Mouse (Mus musculus): ENCODE results near the gene C2cd5. TPM values are rescaled to one million over a fixed set of nuclear protein-coding genes. Genes with fewer than 3 reads are reported as not detected.

The C2cd5 gene
- total RNA-seq, 1 experiment: 26.5 TPM

DNA sequence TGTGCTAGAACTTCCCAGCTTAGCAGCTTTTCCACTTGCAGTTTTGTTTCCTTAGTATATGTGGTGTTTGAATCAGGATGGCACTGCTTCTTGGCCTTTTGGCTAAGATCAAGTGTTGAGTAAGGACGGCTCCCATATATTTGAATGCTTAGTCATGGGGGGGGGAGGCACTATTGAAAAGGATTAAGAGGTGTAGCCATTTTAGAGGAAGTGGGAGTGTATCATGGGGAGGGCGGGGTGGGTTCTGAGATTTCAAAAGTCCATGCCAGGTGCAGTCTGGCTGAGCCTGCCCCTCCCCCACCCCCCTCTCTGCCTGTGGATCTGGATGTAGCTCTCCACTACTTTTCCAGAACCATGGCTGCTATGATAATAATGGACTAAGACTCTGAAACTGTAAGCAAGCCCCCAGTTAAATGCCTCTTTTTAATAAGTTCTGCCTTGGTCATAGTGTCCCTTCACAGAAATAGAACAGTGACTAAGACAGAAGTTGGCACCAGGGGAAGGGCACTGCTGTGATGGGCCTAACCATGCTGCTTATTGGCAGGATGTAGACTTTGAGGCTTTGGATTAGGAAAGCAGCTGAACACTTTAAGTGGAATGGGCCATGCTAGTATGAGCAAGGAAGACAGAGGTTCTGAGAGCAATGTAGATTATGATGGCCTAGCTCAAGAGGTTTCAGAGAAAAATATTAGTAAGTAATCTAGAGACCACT, 15.5 kb downstream of the C2cd5 start:
- no peak overlapping the region; the same call in 1 of the 2 replicates for H3K27ac ChIP-seq (ENCODE audit: insufficient read depth, low read depth, low read length, poor library complexity, severe bottlenecking)
- peaks cover 27% of the 10 kb centered on the region for H3K36me3 ChIP-seq (ENCODE audit: control insufficient read depth, insufficient read depth, low read length, poor library complexity, severe bottlenecking)
- H3K4me3 ChIP-seq (ENCODE audit: insufficient read depth in 1 of 2, low read depth in 1 of 2, low read length in 2 of 2, poor library complexity in 1 of 2, severe bottlenecking in 1 of 2): no peak overlapping the region
- no peak for DNase-seq (ENCODE audit: low read depth, low spot score)
- H3K9ac ChIP-seq (ENCODE audit: insufficient read depth, low read depth, low read length, poor library complexity, severe bottlenecking): no peak overlapping the region
- peaks cover 2 to 6% of the 10 kb centered on the region in 2 experiments; a peak in 2 of 4 replicates for H3K4me1 ChIP-seq (ENCODE audit: control insufficient read depth in 2 of 2, insufficient read depth in 2 of 2, low read length in 2 of 2, poor library complexity in 1 of 2)
- no peaks in the 10 kb centered on the region for H3K9me3 ChIP-seq (ENCODE audit: control insufficient read depth, insufficient read depth, low read depth, low read length)
- in situ Hi-C loops (cut with MboI; ENCODE audit: low sequenced_read_pairs in 2 of 2, unreplicated experiment in 2 of 2): no loop called here
- TF ChIP-seq HCFC1 (IDR thresholded peaks at IDR 0.05; ENCODE audit: borderline replicate concordance, insufficient read depth, low read length): no peak
- TF ChIP-seq CHD2 (IDR thresholded peaks at IDR 0.05; ENCODE audit: low read depth, low read length): no peak
- TF ChIP-seq MAFK (IDR thresholded peaks at IDR 0.05; ENCODE audit: insufficient read depth, low read depth, low read length): no peak
- TF ChIP-seq ZC3H11A (IDR thresholded peaks at IDR 0.05; ENCODE audit: borderline replicate concordance, low read depth, low read length): no peak
- TF ChIP-seq ZNF384 (IDR thresholded peaks at IDR 0.05; ENCODE audit: low read depth, low read length): no peak

GRCm38 (mm10) chr6:143081479-143082106, 18.3 kb downstream of the C2cd5 start:
- H3K9me3 ChIP-seq (ENCODE audit: control insufficient read depth, insufficient read depth, low read depth, low read length): no peaks in the 10 kb centered on the region
- in situ Hi-C loops (cut with MboI; ENCODE audit: low sequenced_read_pairs in 2 of 2, unreplicated experiment in 2 of 2): no loop called here
- TF ChIP-seq CHD2 (IDR thresholded peaks at IDR 0.05; ENCODE audit: low read depth, low read length): no peak
- no peak overlapping the region for H3K27ac ChIP-seq (ENCODE audit: insufficient read depth, low read depth, low read length, poor library complexity, severe bottlenecking)
- peaks cover 2 to 6% of the 10 kb centered on the region in 2 experiments; a peak in 2 of 4 replicates for H3K4me1 ChIP-seq (ENCODE audit: control insufficient read depth in 2 of 2, insufficient read depth in 2 of 2, low read length in 2 of 2, poor library complexity in 1 of 2)
- H3K4me3 ChIP-seq (ENCODE audit: insufficient read depth in 1 of 2, low read depth in 1 of 2, low read length in 2 of 2, poor library complexity in 1 of 2, severe bottlenecking in 1 of 2): no peak overlapping the region
- H3K36me3 ChIP-seq (ENCODE audit: control insufficient read depth, insufficient read depth, low read length, poor library complexity, severe bottlenecking): peaks cover 31% of the 10 kb centered on the region
- no peak overlapping the region for H3K9ac ChIP-seq (ENCODE audit: insufficient read depth, low read depth, low read length, poor library complexity, severe bottlenecking)
- no peak for DNase-seq (ENCODE audit: low read depth, low spot score)

GRCm38 (mm10) chr6:143080774-143081173, 19.2 kb downstream of the C2cd5 start:
- peaks cover 34% of the 10 kb centered on the region for H3K36me3 ChIP-seq (ENCODE audit: control insufficient read depth, insufficient read depth, low read length, poor library complexity, severe bottlenecking)
- H3K9me3 ChIP-seq (ENCODE audit: control insufficient read depth, insufficient read depth, low read depth, low read length): no peaks in the 10 kb centered on the region
- in situ Hi-C loops (cut with MboI; ENCODE audit: low sequenced_read_pairs in 2 of 2, unreplicated experiment in 2 of 2): no loop called here
- no peak overlapping the region for H3K27ac ChIP-seq (ENCODE audit: insufficient read depth, low read depth, low read length, poor library complexity, severe bottlenecking)
- no peak overlapping the region for H3K4me3 ChIP-seq (ENCODE audit: insufficient read depth in 1 of 2, low read depth in 1 of 2, low read length in 2 of 2, poor library complexity in 1 of 2, severe bottlenecking in 1 of 2)
- no peak for DNase-seq (ENCODE audit: low read depth, low spot score)
- TF ChIP-seq MAFK (IDR thresholded peaks at IDR 0.05; ENCODE audit: insufficient read depth, low read depth, low read length) (no peak), CHD2 (IDR thresholded peaks at IDR 0.05; ENCODE audit: low read depth, low read length) (no peak), HCFC1 (IDR thresholded peaks at IDR 0.05; ENCODE audit: borderline replicate concordance, insufficient read depth, low read length) (no peak), ZNF384 (IDR thresholded peaks at IDR 0.05; ENCODE audit: low read depth, low read length) (no peak), ZC3H11A (IDR thresholded peaks at IDR 0.05; ENCODE audit: borderline replicate concordance, low read depth, low read length) (no peak)
- H3K4me1 ChIP-seq (ENCODE audit: control insufficient read depth in 2 of 2, insufficient read depth in 2 of 2, low read length in 2 of 2, poor library complexity in 1 of 2): peaks cover 2 to 6% of the 10 kb centered on the region in 2 experiments; a peak in 2 of 4 replicates
- H3K9ac ChIP-seq (ENCODE audit: insufficient read depth, low read depth, low read length, poor library complexity, severe bottlenecking): no peak overlapping the region

DNA sequence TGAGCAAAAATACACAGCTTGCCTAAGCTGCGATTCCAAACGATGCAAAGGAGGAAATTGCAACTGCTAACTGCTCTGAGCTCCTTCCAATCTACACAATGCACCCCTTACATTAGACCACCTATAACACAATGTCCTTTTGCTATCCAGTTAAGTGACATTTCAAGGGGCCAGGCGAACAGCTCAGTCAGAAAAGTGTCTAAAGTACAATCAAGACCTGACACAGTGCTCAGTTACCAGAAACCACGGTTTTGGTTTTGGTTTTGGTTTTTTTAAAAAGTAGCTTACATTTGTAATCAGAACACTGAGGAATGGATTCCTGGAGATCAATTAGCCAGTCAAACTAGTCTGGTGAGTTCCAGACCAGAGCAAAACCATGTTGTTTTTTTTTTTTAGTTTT, 20.8 kb downstream of the C2cd5 start:
- in situ Hi-C loops (cut with MboI; ENCODE audit: low sequenced_read_pairs in 2 of 2, unreplicated experiment in 2 of 2): no loop called here

More for the DNA sequence above, 20.8 kb downstream of the C2cd5 start:
- peaks cover 2 to 6% of the 10 kb centered on the region in 2 experiments; a peak in 2 of 4 replicates for H3K4me1 ChIP-seq (ENCODE audit: control insufficient read depth in 2 of 2, insufficient read depth in 2 of 2, low read length in 2 of 2, poor library complexity in 1 of 2)
- H3K27ac ChIP-seq (ENCODE audit: insufficient read depth, low read depth, low read length, poor library complexity, severe bottlenecking): no peak overlapping the region
- no peak overlapping the region for H3K4me3 ChIP-seq (ENCODE audit: insufficient read depth in 1 of 2, low read depth in 1 of 2, low read length in 2 of 2, poor library complexity in 1 of 2, severe bottlenecking in 1 of 2)
- no peak for DNase-seq (ENCODE audit: low read depth, low spot score)
- peaks cover 39% of the 10 kb centered on the region for H3K36me3 ChIP-seq (ENCODE audit: control insufficient read depth, insufficient read depth, low read length, poor library complexity, severe bottlenecking)
- H3K9ac ChIP-seq (ENCODE audit: insufficient read depth, low read depth, low read length, poor library complexity, severe bottlenecking): no peak overlapping the region
- H3K9me3 ChIP-seq (ENCODE audit: control insufficient read depth, insufficient read depth, low read depth, low read length): no peaks in the 10 kb centered on the region
- TF ChIP-seq MAFK (IDR thresholded peaks at IDR 0.05; ENCODE audit: insufficient read depth, low read depth, low read length) (no peak), CHD2 (IDR thresholded peaks at IDR 0.05; ENCODE audit: low read depth, low read length) (no peak), ZC3H11A (IDR thresholded peaks at IDR 0.05; ENCODE audit: borderline replicate concordance, low read depth, low read length) (no peak), HCFC1 (IDR thresholded peaks at IDR 0.05; ENCODE audit: borderline replicate concordance, insufficient read depth, low read length) (no peak), ZNF384 (IDR thresholded peaks at IDR 0.05; ENCODE audit: low read depth, low read length) (no peak)

All from ES-E14 (cell line).